22 mouse cellular contexts compared by ENCODE assay signal in genomic region chr8:47538323-47538722, GRCm38 (mm10). TPM values are rescaled to one million over a fixed set of nuclear protein-coding genes. Genes with fewer than 3 reads are reported as not detected.
DNase-seq lines count a peak whose midpoint lies in the region; ATAC-seq lines count a peak whose summit lies in the region.
"Had no signal": no experiment of that assay in that cellular context is flagged by ENCODE, and none has a peak within 500 bp of the region (broad histone marks: within the 10 kb centered on the region; RNA-seq: fewer than 3 reads in every experiment).

No protein-coding gene starts in this region.

- H3K4me3 ChIP-seq in kidney, embryonic 15.5 days (replicated peaks) = no peak overlapping the region
- H3K4me3 ChIP-seq: embryonic facial prominence, embryonic 12.5 days; forebrain, embryonic 12.5 days; heart, embryonic 10.5 days; hindbrain, embryonic 12.5 days had no signal

- peaks cover 7% of the 10 kb centered on the region for H3K4me1 ChIP-seq in kidney, embryonic 15.5 days

- H3K27ac ChIP-seq in kidney, embryonic 15.5 days = no peak overlapping the region
- H3K27ac ChIP-seq: embryonic facial prominence, embryonic 12.5 days; forebrain, embryonic 12.5 days; heart, embryonic 10.5 days; hindbrain, embryonic 12.5 days had no signal

- H3K9ac ChIP-seq in kidney, embryonic 15.5 days = no peak overlapping the region
- H3K9ac ChIP-seq: embryonic facial prominence, embryonic 12.5 days; forebrain, embryonic 12.5 days; hindbrain, embryonic 12.5 days had no signal

- H3K9me3 ChIP-seq in kidney, embryonic 15.5 days (replicated peaks) = no peaks in the 10 kb centered on the region
- H3K9me3 ChIP-seq: embryonic facial prominence, embryonic 12.5 days; forebrain, embryonic 12.5 days; heart, embryonic 10.5 days; hindbrain, embryonic 12.5 days had no signal

- H3K4me2 ChIP-seq in kidney, embryonic 15.5 days = no peak overlapping the region
- H3K4me2 ChIP-seq: embryonic facial prominence, embryonic 12.5 days; forebrain, embryonic 12.5 days; hindbrain, embryonic 12.5 days had no signal

- WGBS in kidney, embryonic 15.5 days = 73% methylated on average over 4 of the region's 4 CpGs

- no peaks in the 10 kb centered on the region for H3K27me3 ChIP-seq in kidney, embryonic 15.5 days
- H3K27me3 ChIP-seq: CH12.LX; embryonic facial prominence, embryonic 12.5 days; forebrain, embryonic 12.5 days; hindbrain, embryonic 12.5 days had no signal

- ATAC-seq in kidney, embryonic 15.5 days (replicated peaks; ENCODE audit: low FRiP score) = no peak
- no peak for ATAC-seq in granulocyte monocyte progenitor cell, adult 5-6 weeks (replicated peaks; ENCODE audit: poor library complexity, severe bottlenecking)
- ATAC-seq: forebrain, embryonic 16.5 days; hindbrain, embryonic 16.5 days had no signal

- DNase-seq in kidney, adult 11 months = peak; percentile 33
- DNase-seq in testis, postnatal 10 days (ENCODE audit: low spot score) = peak; percentile 27
- DNase-seq in testis, postnatal 14 days (ENCODE audit: low spot score) = no peak
- peak; percentile 27 for DNase-seq in kidney, postnatal 14 days
- no peak for DNase-seq in layer of hippocampus, postnatal 36 days
- DNase-seq: adrenal gland, adult 2 months; adrenal gland, postnatal 25 days; cerebellum, adult 18-20 months; cerebellum, postnatal 10 days; embryo, embryonic 11 days; gastrocnemius, postnatal 14 days; heart, postnatal 10 days; heart, postnatal 4 days had no signal

- peaks cover 44% of the 10 kb centered on the region for H3K36me3 ChIP-seq in kidney, embryonic 15.5 days

RNA-seq across cellular contexts. Expression of gene Rwdd4a, which starts 4.9 kb away (rescaled TPM):
- 38.5 and 38.7 TPM in 2 replicates for polyA plus RNA-seq in kidney, embryonic 15.5 days (2015; fragmentation: Nextera tagmentation; extraction: Ambion mirVana)
- 34.4 and 46.9 TPM in 2 replicates for total RNA-seq in granulocyte monocyte progenitor cell, adult 5-6 weeks (2014; fragmentation: Nextera tagmentation)
- total RNA-seq in granulocyte monocyte progenitor cell, adult 5-6 weeks (2017) = 36.8 and 42.6 TPM in 2 replicates
- total RNA-seq in layer of hippocampus, postnatal 36 days (2021) = 10 to 100 TPM; 32.1 to 32.9 TPM

RNA-seq across cellular contexts. Expression of gene Trappc11, which starts 5.1 kb away (rescaled TPM):
- 32.5 and 34.5 TPM in 2 replicates for polyA plus RNA-seq in kidney, embryonic 15.5 days (2015; fragmentation: Nextera tagmentation; extraction: Ambion mirVana)
- 27.6 and 28.7 TPM in 2 replicates for total RNA-seq in granulocyte monocyte progenitor cell, adult 5-6 weeks (2014; fragmentation: Nextera tagmentation)
- total RNA-seq in granulocyte monocyte progenitor cell, adult 5-6 weeks (2017) = 38.9 and 40.7 TPM in 2 replicates
- 10 to 100 TPM; 54.2 to 55.3 TPM for total RNA-seq in layer of hippocampus, postnatal 36 days (2021)

Comparison
In these comparisons a context has a peak if more than half of its experiments do, and no peak if none do; other contexts are left out.
1. DNase-seq: peak in kidney, adult 11 months (single experiment), testis, postnatal 10 days (single experiment) and kidney, postnatal 14 days (single experiment); none in testis, postnatal 14 days (single experiment) and layer of hippocampus, postnatal 36 days (0 of 2).